Mouse (Mus musculus) urinary bladder, postnatal 4 days (tissue): ENCODE results near the gene Calb2.

Experiments
- DNase-seq, 2 experiments: peaks; one replicate each; pipeline ENCODE4 v3.0.0; 2021 to 2022; ENCODE audit warnings: low spot score in 2 of 2

Calb2 gene

GRCm38 (mm10) chr8:110168046-110168445 lies at the start of gene Calb2:
Gene Calb2, minus strand, starts transcription at chr8:110168210.
- DNase-seq, result peak in 1 of 2 experiments; percentile 21

GRCm38 (mm10) chr8:110217681-110218131 lies 49.7 kb upstream of the Calb2 start:
- peak; percentile 99 for DNase-seq

- peak in 1 of 2 experiments; percentile 47 for DNase-seq
Observed at GRCm38 (mm10) chr8:110217198-110217597, 49.2 kb upstream of the Calb2 start.

GRCm38 (mm10) chr8:110216253-110216652 lies 48.2 kb upstream of the Calb2 start:
- peak in 1 of 2 experiments; percentile 4 for DNase-seq

GRCm38 (mm10) chr8:110215365-110215764 lies 47.4 kb upstream of the Calb2 start, which contains the start of gene Cmtr2:
Gene Cmtr2, plus strand, starts transcription at chr8:110215665.
- peak in 1 of 2 experiments; percentile 22 for DNase-seq

GRCm38 (mm10) chr8:110201806-110202205 lies 33.8 kb upstream of the Calb2 start:
- DNase-seq, result no peak

- DNase-seq, result peak in 1 of 2 experiments; percentile 25
Observed at GRCm38 (mm10) chr8:110196678-110197077, 28.7 kb upstream of the Calb2 start.

- no peak for DNase-seq
Observed at GRCm38 (mm10) chr8:110188961-110189750, 21.1 kb upstream of the Calb2 start.

- DNase-seq, result no peak
Observed at GRCm38 (mm10) chr8:110185538-110185937, 17.5 kb upstream of the Calb2 start.

GRCm38 (mm10) chr8:110183748-110184147 lies 15.7 kb upstream of the Calb2 start:
- DNase-seq, result no peak

GRCm38 (mm10) chr8:110182735-110183367 lies 14.8 kb upstream of the Calb2 start:
- no peak for DNase-seq

GRCm38 (mm10) chr8:110177359-110178155 lies 9.5 kb upstream of the Calb2 start:
- no peak for DNase-seq

GRCm38 (mm10) chr8:110174826-110175225 lies 6.8 kb upstream of the Calb2 start:
- no peak for DNase-seq

GRCm38 (mm10) chr8:110172161-110172560 lies 4.2 kb upstream of the Calb2 start:
- no peak for DNase-seq

GRCm38 (mm10) chr8:110166270-110166669 lies 1.7 kb downstream of the Calb2 start:
- DNase-seq, result no peak

GRCm38 (mm10) chr8:110162007-110162406 lies 6.0 kb downstream of the Calb2 start:
- DNase-seq, result no peak

- no peak for DNase-seq
Observed at GRCm38 (mm10) chr8:110152951-110153350, 15.1 kb downstream of the Calb2 start.

GRCm38 (mm10) chr8:110145538-110145937 lies 22.5 kb downstream of the Calb2 start:
- DNase-seq, result no peak

- no peak for DNase-seq
Observed at GRCm38 (mm10) chr8:110140770-110141169, 27.2 kb downstream of the Calb2 start.

- no peak for DNase-seq
Observed at GRCm38 (mm10) chr8:110140156-110140555, 27.9 kb downstream of the Calb2 start.

- DNase-seq, result no peak
Observed at GRCm38 (mm10) chr8:110135515-110135914, 32.5 kb downstream of the Calb2 start.

GRCm38 (mm10) chr8:110134236-110134635 lies 33.8 kb downstream of the Calb2 start:
- DNase-seq, result no peak
